ENCODE assay signal across 10 mouse cellular contexts in the genomic region with DNA sequence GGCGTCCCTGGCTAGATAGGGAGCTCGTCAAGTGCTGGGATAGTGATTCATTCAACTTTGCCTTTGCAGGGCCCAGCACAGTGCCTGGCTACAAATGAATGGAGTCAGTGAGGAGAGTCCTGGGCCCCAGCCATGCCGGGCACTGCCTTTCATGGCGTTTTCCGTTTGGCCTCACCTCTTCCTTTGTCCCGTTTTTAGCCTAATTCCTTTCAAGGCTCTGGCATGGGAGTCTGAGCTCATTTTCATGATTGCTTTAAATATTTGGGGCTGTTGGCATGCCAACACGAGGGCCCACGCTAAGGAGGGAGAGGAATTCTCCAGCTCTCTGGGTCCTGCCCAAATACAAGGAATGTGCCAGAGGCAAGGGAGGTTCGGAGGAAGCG. TPM values are rescaled to one million over a fixed set of nuclear protein-coding genes. Genes with fewer than 3 reads are reported as not detected.
A peak's percentile ranks its signal among the peaks of the same experiment; 100 is the strongest.
DNase-seq lines count a peak whose midpoint lies in the region; ATAC-seq and TF ChIP-seq lines count a peak whose summit lies in the region.
"Had no signal": no experiment of that assay in that cellular context is flagged by ENCODE, and none has a peak within 500 bp of the region (broad histone marks: within the 10 kb centered on the region; RNA-seq: fewer than 3 reads in every experiment).

No protein-coding gene starts in this region.

- no peaks in the 10 kb centered on the region for H3K36me3 ChIP-seq in E14TG2a.4 (ENCODE audit: insufficient read depth, low read length)
- H3K36me3 ChIP-seq in hindbrain, embryonic 14.5 days (replicated peaks; ENCODE audit: control insufficient read depth, insufficient read depth), result no peaks in the 10 kb centered on the region
- H3K36me3 ChIP-seq: embryonic facial prominence, embryonic 12.5 days had no signal

- H3K4me2 ChIP-seq in hindbrain, embryonic 14.5 days (replicated peaks), result no peak overlapping the region
- H3K4me2 ChIP-seq: embryonic facial prominence, embryonic 12.5 days had no signal

- DNase-seq in brain, embryonic 14.5 days (ENCODE audit: low read depth), result peak; percentile 88
- peak; percentile 39 for DNase-seq in hindbrain, embryonic 14.5 days (ENCODE audit: low spot score)
- peak; percentile 21 for DNase-seq in lung, postnatal 25 days (ENCODE audit: low spot score)
- DNase-seq in gastrocnemius, adult 18-20 months (ENCODE audit: low spot score), result no peak
- no peak for DNase-seq in kidney, postnatal 10 days
- no peak for DNase-seq in spleen, postnatal 10 days (ENCODE audit: low spot score in 2 of 2)
- DNase-seq in urinary bladder, postnatal 10 days (ENCODE audit: low spot score), result no peak

- no peaks in the 10 kb centered on the region for H3K9me3 ChIP-seq in E14TG2a.4 (ENCODE audit: low read length)
- H3K9me3 ChIP-seq in hindbrain, embryonic 14.5 days (ENCODE audit: control insufficient read depth, low read length), result no peaks in the 10 kb centered on the region
- H3K9me3 ChIP-seq: embryonic facial prominence, embryonic 12.5 days had no signal

- TF ChIP-seq POLR2A in brain, embryonic 14.5 days (IDR thresholded peaks at IDR 0.05; ENCODE audit: borderline replicate concordance, extremely low read depth, insufficient read depth, insufficient read length, poor library complexity, severe bottlenecking), result no peak

- no peak overlapping the region for H3K9ac ChIP-seq in hindbrain, embryonic 14.5 days
- H3K9ac ChIP-seq: embryonic facial prominence, embryonic 12.5 days had no signal

- WGBS in hindbrain, embryonic 14.5 days, result 36% methylated on average over 10 of the region's 10 CpGs

- H3K4me1 ChIP-seq in E14TG2a.4 (replicated peaks; ENCODE audit: low read depth, low read length), result peaks cover 26% of the 10 kb centered on the region
- H3K4me1 ChIP-seq in hindbrain, embryonic 14.5 days (replicated peaks; ENCODE audit: control insufficient read depth, insufficient read depth, low read length), result no peaks in the 10 kb centered on the region

- peaks cover 21% of the 10 kb centered on the region for H3K27me3 ChIP-seq in E14TG2a.4 (ENCODE audit: insufficient read depth, low read length)
- H3K27me3 ChIP-seq in hindbrain, embryonic 14.5 days (ENCODE audit: control insufficient read depth, insufficient read depth, low read length), result no peaks in the 10 kb centered on the region
- H3K27me3 ChIP-seq: embryonic facial prominence, embryonic 12.5 days had no signal

- ATAC-seq in hindbrain, embryonic 14.5 days (ENCODE audit: low FRiP score), result peak; percentile 77

- 0 out of 2 replicates have a peak overlapping the region, but pooled peaks have one; percentile 49 for H3K27ac ChIP-seq in hindbrain, embryonic 14.5 days
- H3K27ac ChIP-seq: embryonic facial prominence, embryonic 12.5 days; kidney, postnatal 0 days had no signal

- H3K4me3 ChIP-seq in E14TG2a.4 (replicated peaks; ENCODE audit: low read length), result peak overlapping the region; percentile 64
- H3K4me3 ChIP-seq in hindbrain, embryonic 14.5 days (replicated peaks; ENCODE audit: low read length), result no peak overlapping the region
- H3K4me3 ChIP-seq: embryonic facial prominence, embryonic 12.5 days had no signal

- no peak for TF ChIP-seq CTCF in E14TG2a.4 (conservative IDR thresholded peaks at IDR 0.05; ENCODE audit: low read length)
- TF ChIP-seq CTCF in brain, embryonic 14.5 days (IDR thresholded peaks at IDR 0.05; ENCODE audit: borderline replicate concordance, extremely low read depth, insufficient read depth, insufficient read length), result no peak

RNA-seq across cellular contexts. Expression of a gene that starts 28.6 kb away (rescaled TPM):
- 1,149 and 1,406 TPM in 2 replicates for polyA plus RNA-seq in brain, embryonic 14.5 days (2012; rRNA removed)
- 1,010 and 1,289 TPM in 2 replicates for polyA plus RNA-seq in hindbrain, embryonic 14.5 days (2014; fragmentation: Nextera tagmentation; extraction: Ambion mirVana)
- total RNA-seq in gastrocnemius, adult 18-20 months (2021), result 100 to 1,000 TPM; 566 to 581 TPM

RNA-seq across cellular contexts. Expression of a gene that starts 39.3 kb away (rescaled TPM):
- polyA plus RNA-seq in brain, embryonic 14.5 days (2012; rRNA removed), result 0.01 TPM in 1 of 2 replicates, not detected in the other
- not detected in 2 replicates for polyA plus RNA-seq in hindbrain, embryonic 14.5 days (2014; fragmentation: Nextera tagmentation; extraction: Ambion mirVana)
- total RNA-seq in gastrocnemius, adult 18-20 months (2021), result not detected
- polyA plus RNA-seq: embryonic facial prominence, embryonic 12.5 days; kidney, postnatal 0 days had no signal

Comparison
In these comparisons a context has a peak if more than half of its experiments do, and no peak if none do; other contexts are left out.
1. DNase-seq: peak in brain, embryonic 14.5 days (single experiment), hindbrain, embryonic 14.5 days (single experiment) and lung, postnatal 25 days (single experiment); none in gastrocnemius, adult 18-20 months (single experiment), kidney, postnatal 10 days (single experiment), spleen, postnatal 10 days (0 of 2) and urinary bladder, postnatal 10 days (single experiment).